Mouse (Mus musculus): ENCODE measurements around the gene Casq1. TPM values are rescaled to one million over a fixed set of nuclear protein-coding genes. Genes with fewer than 3 reads are reported as not detected.

The Casq1 gene
- polyA plus RNA-seq, 1 experiment from 2014 or later = 7.9 TPM

GRCm38 (mm10) chr1:172240945-172241708, 21.5 kb upstream of the Casq1 start:
- Histone ChIP-seq H3K9me3 (ENCODE audit: control insufficient read depth, low read length) (no peaks in the 10 kb centered on the region), H3K27ac (ENCODE audit: low read length) (no peak overlapping the region), H3K36me3 (ENCODE audit: control insufficient read depth, insufficient read depth, low read length) (no peaks in the 10 kb centered on the region), H3K27me3 (ENCODE audit: control insufficient read depth, insufficient read depth, low read depth, low read length) (peaks cover 11% of the 10 kb centered on the region), H3K9ac (ENCODE audit: low read length) (no peak overlapping the region), H3K4me2 (ENCODE audit: low read depth, low read length) (no peak overlapping the region), H3K4me1 (replicated peaks; ENCODE audit: control insufficient read depth, insufficient read depth, low read length) (no peaks in the 10 kb centered on the region), H3K4me3 (ENCODE audit: low read length) (no peak overlapping the region)
- ATAC-seq (ENCODE audit: low read depth) = no peak
- 65% methylated on average over 6 of the region's 6 CpGs for WGBS

DNA sequence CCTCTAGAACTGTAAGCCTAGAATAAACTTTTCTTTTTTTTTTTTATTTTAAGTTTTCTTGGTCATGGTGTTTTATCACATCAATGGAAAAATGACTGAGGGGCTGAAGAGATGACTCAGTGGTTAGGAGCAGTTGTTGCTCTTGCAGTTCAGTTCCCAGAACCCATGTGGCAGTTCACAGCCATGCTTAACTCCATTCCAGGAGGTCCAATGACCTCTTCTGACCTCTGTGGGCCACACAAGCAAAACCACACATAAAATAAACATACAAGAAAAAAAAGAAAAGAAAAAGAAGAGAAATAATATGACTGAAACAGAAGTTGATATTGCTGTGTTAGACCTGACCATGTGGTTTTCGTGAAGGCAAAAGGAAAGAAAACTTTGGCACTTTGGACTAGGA, 9.5 kb upstream of the Casq1 start:
- 83% methylated on average over 1 of the region's 1 CpGs for WGBS
- Histone ChIP-seq H3K4me3 (ENCODE audit: low read length) (no peak overlapping the region), H3K27me3 (ENCODE audit: control insufficient read depth, insufficient read depth, low read depth, low read length) (no peaks in the 10 kb centered on the region), H3K36me3 (ENCODE audit: control insufficient read depth, insufficient read depth, low read length) (no peaks in the 10 kb centered on the region), H3K9me3 (ENCODE audit: control insufficient read depth, low read length) (no peaks in the 10 kb centered on the region), H3K4me2 (ENCODE audit: low read depth, low read length) (no peak overlapping the region), H3K9ac (ENCODE audit: low read length) (no peak overlapping the region), H3K4me1 (replicated peaks; ENCODE audit: control insufficient read depth, insufficient read depth, low read length) (no peaks in the 10 kb centered on the region), H3K27ac (ENCODE audit: low read length) (no peak overlapping the region)
- ATAC-seq (ENCODE audit: low read depth) = no peak

- 79% methylated on average over 2 of the region's 2 CpGs for WGBS
Measured at GRCm38 (mm10) chr1:172228209-172228608, 8.5 kb upstream of the Casq1 start.

DNA sequence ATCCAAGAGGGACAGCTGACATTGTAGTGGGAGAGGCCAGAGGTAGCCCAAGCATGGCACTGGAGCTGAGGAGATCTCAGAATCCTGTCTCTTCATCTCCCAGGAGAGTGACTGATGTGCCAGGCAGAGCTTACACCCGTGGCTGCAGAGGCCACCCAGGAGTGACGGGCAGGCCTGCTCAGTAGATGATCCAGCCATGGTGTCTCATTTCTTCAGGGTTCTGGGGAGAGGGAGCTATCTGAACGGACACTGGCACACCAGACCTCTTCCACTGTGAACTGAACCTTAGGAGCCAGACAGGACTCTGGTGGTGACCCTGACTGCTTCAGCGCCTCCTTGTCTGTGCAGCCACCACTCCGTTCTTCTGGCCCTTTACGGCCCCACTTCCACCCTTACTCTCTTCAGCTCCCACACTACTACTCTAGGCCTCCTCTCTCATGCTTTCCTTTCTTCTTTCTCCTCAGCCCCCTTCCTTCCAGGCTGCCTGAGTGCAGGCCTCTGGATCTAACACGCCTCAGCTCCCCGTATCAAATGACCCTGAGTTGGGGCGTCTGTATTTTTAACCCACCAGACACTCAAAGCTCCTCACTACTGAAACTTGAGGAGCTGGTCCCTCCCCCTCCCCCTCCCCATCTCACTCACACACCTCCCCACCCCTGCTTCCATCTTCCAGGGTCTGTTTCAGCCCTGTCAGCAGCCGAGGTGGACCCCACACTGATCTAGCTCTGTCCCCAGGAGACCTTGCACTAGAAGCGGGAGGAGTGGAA, 1.8 kb upstream of the Casq1 start:
- H3K36me3 ChIP-seq (ENCODE audit: control insufficient read depth, insufficient read depth, low read length) = no peaks in the 10 kb centered on the region
- H3K4me1 ChIP-seq (replicated peaks; ENCODE audit: control insufficient read depth, insufficient read depth, low read length) = peaks cover 28% of the 10 kb centered on the region
- H3K27ac ChIP-seq (ENCODE audit: low read length) = peak overlapping the region; percentile 47
- no peaks in the 10 kb centered on the region for H3K9me3 ChIP-seq (ENCODE audit: control insufficient read depth, low read length)
- no peak for ATAC-seq (ENCODE audit: low read depth)
- no peak overlapping the region for H3K4me3 ChIP-seq (ENCODE audit: low read length)
- 55% methylated on average over 11 of the region's 11 CpGs for WGBS
- no peak overlapping the region for H3K9ac ChIP-seq (ENCODE audit: low read length)
- no peak overlapping the region for H3K4me2 ChIP-seq (ENCODE audit: low read depth, low read length)
- H3K27me3 ChIP-seq (ENCODE audit: control insufficient read depth, insufficient read depth, low read depth, low read length) = no peaks in the 10 kb centered on the region

More at GRCm38 (mm10) chr1:172228209-172228608, 8.5 kb upstream of the Casq1 start:
- Histone ChIP-seq H3K4me1 (replicated peaks; ENCODE audit: control insufficient read depth, insufficient read depth, low read length) (no peaks in the 10 kb centered on the region), H3K4me3 (ENCODE audit: low read length) (no peak overlapping the region), H3K9me3 (ENCODE audit: control insufficient read depth, low read length) (no peaks in the 10 kb centered on the region), H3K4me2 (ENCODE audit: low read depth, low read length) (no peak overlapping the region), H3K27ac (ENCODE audit: low read length) (no peak overlapping the region), H3K36me3 (ENCODE audit: control insufficient read depth, insufficient read depth, low read length) (no peaks in the 10 kb centered on the region), H3K9ac (ENCODE audit: low read length) (no peak overlapping the region), H3K27me3 (ENCODE audit: control insufficient read depth, insufficient read depth, low read depth, low read length) (no peaks in the 10 kb centered on the region)
- ATAC-seq (ENCODE audit: low read depth) = no peak

GRCm38 (mm10) chr1:172220414-172220813, 746 bp upstream of the Casq1 start:
- Histone ChIP-seq H3K9me3 (ENCODE audit: control insufficient read depth, low read length) (no peaks in the 10 kb centered on the region), H3K4me2 (ENCODE audit: low read depth, low read length) (no peak overlapping the region), H3K4me3 (ENCODE audit: low read length) (no peak overlapping the region), H3K36me3 (ENCODE audit: control insufficient read depth, insufficient read depth, low read length) (no peaks in the 10 kb centered on the region), H3K27ac (ENCODE audit: low read length) (peak overlapping the region; percentile 82), H3K27me3 (ENCODE audit: control insufficient read depth, insufficient read depth, low read depth, low read length) (no peaks in the 10 kb centered on the region), H3K9ac (ENCODE audit: low read length) (no peak overlapping the region), H3K4me1 (replicated peaks; ENCODE audit: control insufficient read depth, insufficient read depth, low read length) (peaks cover 28% of the 10 kb centered on the region)
- ATAC-seq (ENCODE audit: low read depth) = peak; percentile 80
- 25% methylated on average over 10 of the region's 10 CpGs for WGBS

DNA sequence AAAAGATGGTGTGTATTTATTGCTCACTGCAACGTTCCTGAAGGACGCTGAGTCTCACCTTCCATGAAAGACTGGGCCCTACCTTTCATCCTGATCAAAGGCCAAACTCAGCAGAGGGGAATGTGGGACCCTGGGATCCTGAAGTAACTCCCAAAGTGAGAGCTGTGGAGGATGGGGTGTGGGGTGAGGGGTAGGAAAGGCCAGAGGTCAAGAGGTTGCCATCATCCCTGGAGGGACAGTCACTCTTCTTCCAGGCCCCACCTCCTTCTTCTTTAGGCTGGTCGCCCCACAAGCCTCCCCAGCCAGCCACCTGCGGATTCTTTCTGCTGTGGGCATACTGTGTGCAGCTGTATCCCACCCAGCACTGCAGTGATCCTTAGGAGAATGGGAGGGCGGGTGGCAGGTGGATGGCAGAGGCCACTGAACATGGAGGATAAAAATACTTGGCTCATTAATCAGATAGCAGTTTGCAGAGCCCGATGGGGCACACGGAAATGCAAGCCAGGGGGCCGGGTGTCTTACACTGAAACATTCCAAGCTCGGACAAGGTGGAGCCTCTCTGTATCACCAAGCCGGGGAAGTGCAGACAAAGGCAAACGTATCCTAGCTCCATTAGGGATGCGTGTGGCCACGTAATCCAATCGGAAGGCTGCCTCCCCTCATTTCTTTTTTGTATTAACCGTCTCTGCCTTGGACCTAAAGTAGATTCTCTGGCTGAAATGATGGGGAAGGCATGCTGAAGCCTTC, 1.3 kb downstream of the Casq1 start:
- Histone ChIP-seq H3K9me3 (ENCODE audit: control insufficient read depth, low read length) (no peaks in the 10 kb centered on the region), H3K36me3 (ENCODE audit: control insufficient read depth, insufficient read depth, low read length) (no peaks in the 10 kb centered on the region), H3K27ac (ENCODE audit: low read length) (no peak overlapping the region), H3K4me3 (ENCODE audit: low read length) (no peak overlapping the region), H3K27me3 (ENCODE audit: control insufficient read depth, insufficient read depth, low read depth, low read length) (no peaks in the 10 kb centered on the region), H3K9ac (ENCODE audit: low read length) (no peak overlapping the region), H3K4me2 (ENCODE audit: low read depth, low read length) (no peak overlapping the region), H3K4me1 (replicated peaks; ENCODE audit: control insufficient read depth, insufficient read depth, low read length) (peaks cover 39% of the 10 kb centered on the region)
- no peak for ATAC-seq (ENCODE audit: low read depth)
- 51% methylated on average over 15 of the region's 15 CpGs for WGBS

DNA sequence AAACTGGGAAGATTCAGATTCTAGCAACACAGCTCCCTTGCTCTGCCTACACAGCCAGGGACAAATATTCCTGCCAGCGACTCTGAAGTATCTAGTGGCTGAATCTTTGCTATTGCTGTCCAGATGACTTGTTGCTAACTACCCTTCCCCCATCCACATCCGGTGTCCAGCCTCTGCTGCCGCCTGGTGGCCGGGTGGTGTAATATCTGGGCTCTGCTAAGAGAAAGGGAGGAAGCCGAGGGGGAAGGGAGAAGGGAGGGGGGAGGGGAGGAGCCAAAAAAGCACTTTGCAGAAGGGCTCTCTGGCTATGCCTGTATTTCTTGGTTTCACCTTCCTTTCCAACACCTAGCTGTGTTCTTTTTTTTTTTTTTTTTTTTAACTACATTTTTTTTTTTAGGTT, 2.5 kb downstream of the Casq1 start:
- Histone ChIP-seq H3K4me1 (replicated peaks; ENCODE audit: control insufficient read depth, insufficient read depth, low read length) (peaks cover 42% of the 10 kb centered on the region), H3K4me2 (ENCODE audit: low read depth, low read length) (peak overlapping the region; percentile 43), H3K27ac (ENCODE audit: low read length) (peak overlapping the region; percentile 92), H3K9me3 (ENCODE audit: control insufficient read depth, low read length) (no peaks in the 10 kb centered on the region), H3K4me3 (ENCODE audit: low read length) (peak overlapping the region; percentile 17), H3K9ac (ENCODE audit: low read length) (peak overlapping the region; percentile 64), H3K36me3 (ENCODE audit: control insufficient read depth, insufficient read depth, low read length) (no peaks in the 10 kb centered on the region), H3K27me3 (ENCODE audit: control insufficient read depth, insufficient read depth, low read depth, low read length) (no peaks in the 10 kb centered on the region)
- WGBS = 0% methylated on average over 5 of the region's 5 CpGs
- ATAC-seq (ENCODE audit: low read depth) = peak; percentile 63

GRCm38 (mm10) chr1:172214748-172215147, 4.9 kb downstream of the Casq1 start:
- Histone ChIP-seq H3K36me3 (ENCODE audit: control insufficient read depth, insufficient read depth, low read length) (no peaks in the 10 kb centered on the region), H3K27me3 (ENCODE audit: control insufficient read depth, insufficient read depth, low read depth, low read length) (no peaks in the 10 kb centered on the region), H3K9ac (ENCODE audit: low read length) (no peak overlapping the region), H3K4me1 (replicated peaks; ENCODE audit: control insufficient read depth, insufficient read depth, low read length) (peaks cover 24% of the 10 kb centered on the region), H3K4me2 (ENCODE audit: low read depth, low read length) (no peak overlapping the region), H3K4me3 (ENCODE audit: low read length) (no peak overlapping the region), H3K9me3 (ENCODE audit: control insufficient read depth, low read length) (no peaks in the 10 kb centered on the region), H3K27ac (ENCODE audit: low read length) (no peak overlapping the region)
- WGBS = 27% methylated on average over 3 of the region's 3 CpGs
- ATAC-seq (ENCODE audit: low read depth) = 0 out of 2 replicates have a peak, but pooled peaks have one; percentile 15

DNA sequence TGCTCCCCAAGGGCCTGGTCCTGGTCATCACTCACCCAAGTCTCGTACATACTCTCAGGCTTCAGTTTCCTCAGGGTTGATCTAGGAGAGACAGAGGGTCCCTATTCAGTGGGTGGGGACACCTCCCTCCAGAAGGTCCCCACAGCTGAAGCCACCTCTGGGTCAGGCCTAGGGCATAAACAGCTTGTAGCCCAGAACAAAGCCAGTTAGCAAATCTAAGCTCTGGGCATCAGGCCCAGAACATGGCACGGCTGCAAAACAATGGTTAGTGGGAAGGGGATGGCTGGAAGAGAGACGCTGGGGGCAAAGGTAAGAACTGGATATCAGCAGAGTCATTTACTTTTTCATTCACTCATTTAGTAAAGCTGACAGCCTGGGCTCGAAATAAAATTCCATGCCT, 5.9 kb downstream of the Casq1 start:
- ATAC-seq (ENCODE audit: low read depth) = no peak
- Histone ChIP-seq H3K27me3 (ENCODE audit: control insufficient read depth, insufficient read depth, low read depth, low read length) (no peaks in the 10 kb centered on the region), H3K4me2 (ENCODE audit: low read depth, low read length) (no peak overlapping the region), H3K4me1 (replicated peaks; ENCODE audit: control insufficient read depth, insufficient read depth, low read length) (peaks cover 24% of the 10 kb centered on the region), H3K9ac (ENCODE audit: low read length) (no peak overlapping the region), H3K4me3 (ENCODE audit: low read length) (no peak overlapping the region), H3K9me3 (ENCODE audit: control insufficient read depth, low read length) (no peaks in the 10 kb centered on the region), H3K27ac (ENCODE audit: low read length) (no peak overlapping the region), H3K36me3 (ENCODE audit: control insufficient read depth, insufficient read depth, low read length) (no peaks in the 10 kb centered on the region)
- WGBS = 60% methylated on average over 4 of the region's 4 CpGs
